Mouse (Mus musculus) testis, adult 2 months (tissue): ENCODE results near the gene Psen2.

Experiments used
- CTCF ChIP-seq: fragments of 200-500 bp; IDR thresholded peaks from 2 replicates; pipeline ENCODE4 v1.5.1; 2012; ENCODE audit warnings: low read depth, mild to moderate bottlenecking, inconsistent platforms, low read length, moderate library complexity; ENCODE audit not compliant: control insufficient read depth, insufficient read depth, insufficient replicate concordance
- POLR2A ChIP-seq: fragments of 200-500 bp; IDR thresholded peaks from 2 replicates; pipeline ENCODE4 v1.6.1; 2012; ENCODE audit warnings: low read depth, mild to moderate bottlenecking, inconsistent platforms, low read length, moderate library complexity; ENCODE audit not compliant: control insufficient read depth

GRCm38 (mm10) chr1:180252656-180253190, 10.5 kb downstream of the Psen2 start:
- no peak for TF ChIP-seq CTCF
- TF ChIP-seq POLR2A, result no peak
